Mouse (Mus musculus): ENCODE results near the gene Krt8.
"Not testable (repeated sequence)": the region's sequence is repeated elsewhere in the genome, so short reads cannot be mapped to it uniquely, and the experiment has no call there.

Gene Krt8

GRCm38 (mm10) chr15:102007097-102008069 lies 3.1 kb upstream of the Krt8 start:
- DNase-seq = no peak

- no peak for DNase-seq
Observed at GRCm38 (mm10) chr15:102006317-102006716, 2.0 kb upstream of the Krt8 start.

GRCm38 (mm10) chr15:102005290-102005689 lies 1.0 kb upstream of the Krt8 start:
- no peak for DNase-seq

- DNase-seq = no peak
Observed at GRCm38 (mm10) chr15:102003516-102003915, 766 bp downstream of the Krt8 start.

GRCm38 (mm10) chr15:102002646-102003488 lies 1.4 kb downstream of the Krt8 start:
- no peak for DNase-seq

- no peak for DNase-seq
Observed at GRCm38 (mm10) chr15:101999676-102000335, 4.5 kb downstream of the Krt8 start.

GRCm38 (mm10) chr15:101999156-101999555 lies 5.1 kb downstream of the Krt8 start:
- DNase-seq = no peak

GRCm38 (mm10) chr15:101996450-101997078 lies 7.7 kb downstream of the Krt8 start:
- not testable (repeated sequence) for DNase-seq

GRCm38 (mm10) chr15:101995484-101996236 lies 8.6 kb downstream of the Krt8 start:
- no peak for DNase-seq

- DNase-seq = no peak
Observed at GRCm38 (mm10) chr15:101994365-101994764, 9.9 kb downstream of the Krt8 start.

GRCm38 (mm10) chr15:101990946-101991345 lies 13.3 kb downstream of the Krt8 start:
- no peak for DNase-seq

- no peak for DNase-seq
Observed at GRCm38 (mm10) chr15:101988714-101989113, 15.6 kb downstream of the Krt8 start.

GRCm38 (mm10) chr15:101988119-101988518 lies 16.2 kb downstream of the Krt8 start:
- DNase-seq = peak; percentile 69

- no peak for DNase-seq
Observed at GRCm38 (mm10) chr15:101984746-101985145, 19.5 kb downstream of the Krt8 start.

- DNase-seq = peak; percentile 95
Observed at GRCm38 (mm10) chr15:101983949-101984601, 20.2 kb downstream of the Krt8 start.

- no peak for DNase-seq
Observed at GRCm38 (mm10) chr15:101983315-101983948, 20.9 kb downstream of the Krt8 start.

- DNase-seq = no peak
Observed at GRCm38 (mm10) chr15:101980849-101981248, 23.4 kb downstream of the Krt8 start.

GRCm38 (mm10) chr15:101977043-101977726 lies 27.1 kb downstream of the Krt8 start:
- DNase-seq = peak; percentile 83

GRCm38 (mm10) chr15:101976641-101977040 lies 27.6 kb downstream of the Krt8 start:
- DNase-seq = no peak

- no peak for DNase-seq
Observed at GRCm38 (mm10) chr15:101976023-101976422, 28.3 kb downstream of the Krt8 start.

Data from layer of hippocampus, adult 9-11 months (tissue).